Mouse (Mus musculus) thymus, adult 2 months (tissue): ENCODE measurements around the gene Slc13a5. TPM values are rescaled to one million over a fixed set of nuclear protein-coding genes. Genes with fewer than 3 reads are reported as not detected.

Source experiments
- DNase-seq: peaks from one replicate; pipeline ENCODE4 v3.0.0; 2021
- H3K27ac ChIP-seq: fragments of 200-500 bp; 2 replicates; pipeline ENCODE4 v1.5.1; 2012; ENCODE audit warnings: low read length, control low read depth; ENCODE audit not compliant: control insufficient read depth, insufficient read depth
- H3K27me3 ChIP-seq: fragments of 200-500 bp; 2 replicates; pipeline ENCODE4 v1.6.1; 2012; ENCODE audit warnings: mild to moderate bottlenecking, low read length, moderate library complexity, mixed read lengths; ENCODE audit not compliant: control insufficient read depth, insufficient read depth
- H3K36me3 ChIP-seq: fragments of 200-500 bp; 2 replicates; pipeline ENCODE4 v1.6.1; 2012; ENCODE audit warnings: mild to moderate bottlenecking, low read length, moderate library complexity; ENCODE audit not compliant: control insufficient read depth, insufficient read depth
- H3K4me1 ChIP-seq: fragments of 200-500 bp; replicated peaks from 2 replicates; pipeline ENCODE4 v1.6.1; 2012; ENCODE audit warnings: low read length; ENCODE audit not compliant: control insufficient read depth, insufficient read depth
- H3K4me3 ChIP-seq: fragments of 200-500 bp; 2 replicates; pipeline ENCODE4 v1.5.1; 2012; ENCODE audit warnings: mild to moderate bottlenecking, low read length, control low read depth, moderate library complexity; ENCODE audit not compliant: control insufficient read depth, insufficient read depth
- CTCF ChIP-seq: fragments of 200-500 bp; IDR thresholded peaks from 2 replicates; pipeline ENCODE4 v1.5.1; 2012; ENCODE audit warnings: mild to moderate bottlenecking, control low read depth, low read length, moderate library complexity, borderline replicate concordance; ENCODE audit not compliant: control insufficient read depth, poor library complexity, insufficient read depth; ENCODE audit errors: extremely low read depth
- POLR2A ChIP-seq: fragments of 200-500 bp; IDR thresholded peaks from 2 replicates; pipeline ENCODE4 v1.6.1; 2012; ENCODE audit warnings: mild to moderate bottlenecking, low read length, control low read depth, moderate library complexity; ENCODE audit not compliant: control insufficient read depth, poor library complexity, insufficient read depth; ENCODE audit errors: extremely low read depth
- WGBS: fragments of 180-500 bp; shearing (Covaris S2); methylation state at CpG from one replicate; pipeline ENCODE4 v1.1.7; 2018; 5-methylcytosine and 5-hydroxymethylcytosine counted together
- polyA plus RNA-seq: library from polyadenylated mRNA; depleted of rRNA; stranded (reverse); fragments of >200 nt; gene quantifications from 2 replicates; pipeline ENCODE4 v1.2.3, GENCODE M21; 2012

The Slc13a5 gene
- polyA plus RNA-seq, 1 experiment: 0.04 TPM

- Histone ChIP-seq H3K4me3 (no peak overlapping the region), H3K4me1 (no peaks in the 10 kb centered on the region), H3K27me3 (no peaks in the 10 kb centered on the region), H3K27ac (no peak overlapping the region), H3K36me3 (no peaks in the 10 kb centered on the region)
- TF ChIP-seq CTCF (no peak), POLR2A (no peak)
- DNase-seq: no peak
- 73% methylated on average over 5 of the region's 5 CpGs for WGBS
Measured at GRCm38 (mm10) chr11:72234013-72234412, 33.0 kb downstream of the Slc13a5 start.

DNA sequence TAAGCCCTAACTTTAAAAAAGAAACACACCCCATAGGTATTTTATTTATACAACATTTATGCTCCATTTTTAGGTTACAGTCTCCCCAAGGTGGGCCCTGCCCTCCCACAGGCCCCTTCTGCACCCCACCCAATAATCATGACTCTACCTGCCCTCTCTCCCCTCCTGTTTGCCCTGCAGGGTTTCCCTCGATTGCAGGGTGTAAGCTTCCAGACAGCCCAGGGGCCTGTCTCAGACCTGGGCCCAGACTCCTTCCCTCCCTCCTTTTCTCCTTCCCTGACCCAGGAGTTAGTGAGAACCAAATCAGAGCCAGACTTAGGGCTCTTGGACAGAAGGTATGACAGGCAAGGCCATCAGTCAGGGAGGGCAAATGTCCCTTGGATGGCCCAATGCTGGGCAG lies 34.0 kb downstream of the Slc13a5 start:
- DNase-seq: no peak
- no peak overlapping the region for H3K4me3 ChIP-seq
- WGBS: 78% methylated on average over 1 of the region's 1 CpGs
- no peak overlapping the region for H3K27ac ChIP-seq
- H3K4me1 ChIP-seq: no peaks in the 10 kb centered on the region
- no peaks in the 10 kb centered on the region for H3K36me3 ChIP-seq
- no peaks in the 10 kb centered on the region for H3K27me3 ChIP-seq
- TF ChIP-seq CTCF: no peak
- no peak for TF ChIP-seq POLR2A

DNA sequence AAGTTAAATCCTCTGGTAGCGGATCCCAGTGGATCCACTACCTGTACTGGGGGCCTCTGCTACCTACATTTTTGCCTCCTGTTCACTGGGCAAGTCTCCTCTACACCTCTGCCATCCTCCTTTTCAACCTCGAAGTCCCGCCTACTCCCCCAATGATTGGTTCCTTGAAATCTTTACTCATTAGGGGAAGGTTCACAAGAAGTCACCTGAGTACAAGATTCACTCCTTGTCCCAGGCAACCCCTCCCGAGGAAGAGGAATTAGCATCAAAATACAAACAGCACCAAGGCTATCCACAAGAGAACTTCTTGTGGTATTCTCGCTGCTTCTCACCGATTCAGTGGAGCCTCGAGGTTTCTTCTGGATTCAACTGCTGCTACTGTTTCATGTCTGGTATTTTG lies 35.0 kb downstream of the Slc13a5 start:
- H3K27me3 ChIP-seq: no peaks in the 10 kb centered on the region
- TF ChIP-seq CTCF: no peak
- TF ChIP-seq POLR2A: no peak
- H3K36me3 ChIP-seq: no peaks in the 10 kb centered on the region
- no peak overlapping the region for H3K4me3 ChIP-seq
- no peaks in the 10 kb centered on the region for H3K4me1 ChIP-seq
- WGBS: 91% methylated on average over 7 of the region's 7 CpGs
- DNase-seq: no peak
- no peak overlapping the region for H3K27ac ChIP-seq

DNA sequence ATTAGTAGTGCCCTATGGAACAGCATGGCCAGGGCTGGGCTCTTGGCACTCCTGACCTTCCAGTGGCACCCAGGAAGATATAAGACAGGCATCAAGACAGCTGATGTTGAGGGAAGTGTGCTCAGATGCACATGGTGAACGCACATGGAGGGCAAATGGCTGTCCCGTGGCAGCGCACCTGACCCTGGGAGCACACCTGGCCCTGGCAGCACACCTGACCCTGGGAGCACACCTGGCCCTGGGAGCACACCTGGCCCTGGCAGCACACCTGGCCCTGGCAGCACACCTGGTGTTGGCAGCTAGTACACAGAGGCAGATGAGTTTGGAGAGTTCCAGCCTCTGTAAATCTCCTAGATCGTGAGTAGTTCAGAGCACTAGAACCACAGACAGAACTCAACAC lies 38.5 kb downstream of the Slc13a5 start:
- Histone ChIP-seq H3K27me3 (no peaks in the 10 kb centered on the region), H3K27ac (no peak overlapping the region), H3K4me1 (no peaks in the 10 kb centered on the region), H3K4me3 (no peak overlapping the region), H3K36me3 (no peaks in the 10 kb centered on the region)
- TF ChIP-seq CTCF: no peak
- 88% methylated on average over 4 of the region's 4 CpGs for WGBS
- no peak for DNase-seq

GRCm38 (mm10) chr11:72226901-72227300 lies 40.1 kb downstream of the Slc13a5 start:
- 90% methylated on average over 6 of the region's 6 CpGs for WGBS
- H3K4me3 ChIP-seq: no peak overlapping the region
- no peak for DNase-seq
- H3K27ac ChIP-seq: no peak overlapping the region
- no peaks in the 10 kb centered on the region for H3K36me3 ChIP-seq
- no peaks in the 10 kb centered on the region for H3K27me3 ChIP-seq
- no peaks in the 10 kb centered on the region for H3K4me1 ChIP-seq
- TF ChIP-seq CTCF: no peak
- no peak for TF ChIP-seq POLR2A

- no peaks in the 10 kb centered on the region for H3K4me1 ChIP-seq
- H3K36me3 ChIP-seq: no peaks in the 10 kb centered on the region
- no peak overlapping the region for H3K27ac ChIP-seq
- TF ChIP-seq CTCF (no peak), POLR2A (no peak)
- 90% methylated on average over 10 of the region's 10 CpGs for WGBS
- H3K4me3 ChIP-seq: no peak overlapping the region
- DNase-seq: no peak
- H3K27me3 ChIP-seq: no peaks in the 10 kb centered on the region
Measured at GRCm38 (mm10) chr11:72226020-72226791, 40.8 kb downstream of the Slc13a5 start.

DNA sequence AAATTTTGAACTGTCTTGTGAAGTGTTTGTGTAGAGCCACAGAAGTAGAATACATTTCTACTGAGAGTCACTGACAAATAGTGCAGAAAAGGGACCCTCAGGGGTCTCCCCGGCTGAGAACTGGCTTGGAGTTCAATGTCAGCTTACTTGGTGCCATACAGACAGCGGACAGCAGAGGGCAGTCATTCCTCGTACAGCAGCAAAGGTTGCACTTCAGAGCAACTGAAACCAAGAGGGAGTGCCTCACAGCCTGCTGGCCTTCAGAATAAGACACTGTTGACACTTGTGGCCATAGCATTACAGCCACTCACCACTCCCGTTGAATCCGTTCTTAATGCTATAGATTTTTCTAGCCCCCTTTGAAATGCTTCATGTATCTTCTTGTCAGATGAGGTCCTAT lies 42.2 kb downstream of the Slc13a5 start:
- 17% methylated on average over 5 of the region's 5 CpGs for WGBS
- no peaks in the 10 kb centered on the region for H3K4me1 ChIP-seq
- no peaks in the 10 kb centered on the region for H3K36me3 ChIP-seq
- H3K27ac ChIP-seq: no peak overlapping the region
- no peak overlapping the region for H3K4me3 ChIP-seq
- TF ChIP-seq CTCF (peak; percentile 61; the same call in 1 of the 2 replicates), POLR2A (no peak)
- no peaks in the 10 kb centered on the region for H3K27me3 ChIP-seq
- peak; percentile 75 for DNase-seq
